Mouse (Mus musculus): ENCODE measurements around the gene Dnaja3. TPM values are rescaled to one million over a fixed set of nuclear protein-coding genes. Genes with fewer than 3 reads are reported as not detected.

Dnaja3 gene
- total and polyA plus RNA-seq, 3 experiments: 33.1 to 73.2 (median 53.1) TPM

GRCm38 (mm10) chr16:4638891-4639390, 848 bp upstream of the Dnaja3 start:
- no peak for TF ChIP-seq TAL1 (conservative IDR thresholded peaks at IDR 0.05; ENCODE audit: low read depth, low read length)
- TF ChIP-seq GATA2 (IDR thresholded peaks at IDR 0.05; ENCODE audit: borderline replicate concordance, low read depth, low read length): no peak
- no peak for TF ChIP-seq POLR2AphosphoS5 (IDR thresholded peaks at IDR 0.05; ENCODE audit: insufficient replicate concordance, low read depth, low read length)
- TF ChIP-seq CTCF (IDR thresholded peaks at IDR 0.05; ENCODE audit: low read depth, low read length): no peak
- no peak for TF ChIP-seq GATA1 (IDR thresholded peaks at IDR 0.05; ENCODE audit: borderline replicate concordance, low read length)
- peaks cover 43% of the 10 kb centered on the region for H3K4me1 ChIP-seq (ENCODE audit: insufficient read depth, low read depth, low read length)
- H3K9me3 ChIP-seq (replicated peaks): no peaks in the 10 kb centered on the region
- DNase-seq (ENCODE audit: low spot score) (no peak), ATAC-seq (ENCODE audit: extremely low read depth, insufficient number of reproducible peaks, low FRiP score, poor library complexity, severe bottlenecking) (no peak)
- H3K27me3 ChIP-seq (ENCODE audit: insufficient read depth, low read length): no peaks in the 10 kb centered on the region
- H3K36me3 ChIP-seq (replicated peaks): peaks cover 97% of the 10 kb centered on the region
- no peak overlapping the region for H3K4me3 ChIP-seq (ENCODE audit: low read depth, low read length)

DNA sequence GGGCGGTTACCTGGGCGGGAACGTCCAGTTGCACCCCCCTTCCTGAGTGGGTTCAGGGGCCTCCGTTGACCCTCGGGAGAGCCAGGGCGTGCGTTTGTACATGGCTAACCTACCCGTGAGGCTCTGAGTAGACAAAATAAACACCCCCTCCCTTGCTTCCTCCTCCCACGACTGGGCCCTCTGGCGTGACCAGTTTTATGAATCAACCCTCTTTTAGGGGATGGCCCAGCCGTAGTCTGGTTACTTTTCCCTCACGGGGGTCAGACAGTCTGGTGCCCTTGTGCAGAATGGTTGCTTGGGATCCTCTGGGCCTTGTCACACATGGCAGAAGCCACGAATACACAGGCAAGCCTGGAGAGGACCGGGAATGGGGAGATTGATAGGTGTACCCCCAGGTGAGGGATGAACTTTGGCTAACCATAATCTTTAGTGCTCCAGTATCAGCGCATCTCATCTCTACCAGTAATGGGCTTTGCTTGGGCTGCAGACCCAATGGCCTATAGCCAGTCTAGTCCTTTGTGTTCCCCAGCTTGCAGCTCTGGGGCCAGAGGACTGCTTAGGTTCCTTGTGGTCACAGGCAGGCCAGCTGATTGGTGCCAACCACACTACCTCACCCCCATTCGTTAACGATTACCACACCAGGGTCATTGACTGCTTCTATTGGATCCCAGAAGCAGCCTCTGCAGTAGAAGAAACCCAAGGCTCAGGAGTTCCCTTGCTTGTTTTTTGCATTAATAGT, 647 bp downstream of the Dnaja3 start:
- H3K27me3 ChIP-seq (ENCODE audit: insufficient read depth, low read length): no peaks in the 10 kb centered on the region
- TF ChIP-seq GATA2 (IDR thresholded peaks at IDR 0.05; ENCODE audit: borderline replicate concordance, low read depth, low read length) (no peak), CTCF (IDR thresholded peaks at IDR 0.05; ENCODE audit: low read depth, low read length) (no peak), POLR2AphosphoS5 (IDR thresholded peaks at IDR 0.05; ENCODE audit: insufficient replicate concordance, low read depth, low read length) (no peak), GATA1 (IDR thresholded peaks at IDR 0.05; ENCODE audit: borderline replicate concordance, low read length) (no peak), TAL1 (conservative IDR thresholded peaks at IDR 0.05; ENCODE audit: low read depth, low read length) (no peak)
- peak overlapping the region; percentile 67; the same call in 1 of the 2 replicates for H3K4me3 ChIP-seq (ENCODE audit: low read depth, low read length)
- H3K36me3 ChIP-seq (replicated peaks): peaks cover 97% of the 10 kb centered on the region
- DNase-seq (ENCODE audit: low spot score) (peak; percentile 29), ATAC-seq (ENCODE audit: extremely low read depth, insufficient number of reproducible peaks, low FRiP score, poor library complexity, severe bottlenecking) (no peak)
- H3K9me3 ChIP-seq (replicated peaks): no peaks in the 10 kb centered on the region
- peaks cover 42% of the 10 kb centered on the region for H3K4me1 ChIP-seq (ENCODE audit: insufficient read depth, low read depth, low read length)

DNA sequence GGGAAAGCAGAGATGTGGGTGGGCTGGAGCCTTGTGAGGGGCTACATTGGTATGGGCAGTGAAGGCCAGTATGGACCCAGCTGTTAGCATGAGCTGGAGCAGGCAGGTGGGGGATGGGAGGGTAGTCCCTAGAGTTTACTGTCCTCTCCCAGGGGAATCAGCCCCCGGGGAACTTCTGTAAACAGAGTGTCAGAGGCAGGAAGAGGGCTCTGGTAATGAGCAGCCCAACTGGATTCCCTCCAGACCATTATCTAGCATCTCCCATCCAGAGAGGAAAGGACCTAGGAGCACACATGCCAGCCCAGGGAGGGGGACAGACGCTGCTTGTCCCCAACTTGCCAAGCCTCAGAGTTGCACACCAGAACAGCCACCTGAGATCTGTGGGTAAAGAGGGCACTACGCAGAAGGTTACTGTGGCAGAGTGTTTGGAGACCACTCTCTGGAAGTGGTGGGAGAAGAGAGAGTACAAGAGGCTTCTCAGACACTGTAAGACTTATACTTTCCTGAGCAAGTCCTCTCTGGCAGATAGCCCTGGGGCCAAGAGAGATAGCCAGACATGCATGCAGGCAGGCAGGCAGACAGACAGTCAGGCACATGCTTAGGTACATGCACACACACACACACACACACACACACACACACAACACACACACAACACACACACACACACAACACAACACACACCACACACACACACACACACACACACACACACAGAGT, 1.5 kb downstream of the Dnaja3 start:
- TF ChIP-seq POLR2AphosphoS5 (IDR thresholded peaks at IDR 0.05; ENCODE audit: insufficient replicate concordance, low read depth, low read length) (no peak), GATA2 (IDR thresholded peaks at IDR 0.05; ENCODE audit: borderline replicate concordance, low read depth, low read length) (no peak), TAL1 (conservative IDR thresholded peaks at IDR 0.05; ENCODE audit: low read depth, low read length) (no peak), GATA1 (IDR thresholded peaks at IDR 0.05; ENCODE audit: borderline replicate concordance, low read length) (no peak), CTCF (IDR thresholded peaks at IDR 0.05; ENCODE audit: low read depth, low read length) (no peak)
- DNase-seq (ENCODE audit: low spot score): no peak
- Histone ChIP-seq H3K36me3 (replicated peaks) (peaks cover 97% of the 10 kb centered on the region), H3K27me3 (ENCODE audit: insufficient read depth, low read length) (no peaks in the 10 kb centered on the region), H3K4me1 (ENCODE audit: insufficient read depth, low read depth, low read length) (peaks cover 42% of the 10 kb centered on the region), H3K4me3 (ENCODE audit: low read depth, low read length) (no peak overlapping the region), H3K9me3 (replicated peaks) (no peaks in the 10 kb centered on the region)
- no peak for ATAC-seq (ENCODE audit: extremely low read depth, insufficient number of reproducible peaks, low FRiP score, poor library complexity, severe bottlenecking)

DNA sequence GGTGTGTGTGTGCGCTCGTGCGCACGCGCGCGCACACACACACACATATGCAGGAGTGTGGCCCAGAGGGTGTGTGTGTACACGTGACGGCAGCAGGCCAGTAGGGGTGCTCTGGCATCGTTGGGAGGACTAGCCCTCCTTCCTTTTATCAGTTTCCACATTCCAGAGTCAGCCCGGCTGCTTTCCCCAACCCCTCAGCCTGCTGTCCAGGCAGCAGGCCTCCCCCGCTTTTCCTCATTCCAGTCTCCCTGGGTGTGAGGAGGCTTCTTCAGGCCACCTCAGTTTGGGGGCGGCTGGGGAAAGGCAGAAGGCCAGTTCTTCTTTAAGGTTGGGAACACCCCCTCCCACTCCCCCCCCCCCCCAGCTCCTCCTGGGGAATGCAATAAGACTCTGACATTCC, 2.4 kb downstream of the Dnaja3 start:
- TF ChIP-seq CTCF (IDR thresholded peaks at IDR 0.05; ENCODE audit: low read depth, low read length) (no peak), TAL1 (conservative IDR thresholded peaks at IDR 0.05; ENCODE audit: low read depth, low read length) (no peak), GATA1 (IDR thresholded peaks at IDR 0.05; ENCODE audit: borderline replicate concordance, low read length) (no peak), POLR2AphosphoS5 (IDR thresholded peaks at IDR 0.05; ENCODE audit: insufficient replicate concordance, low read depth, low read length) (no peak), GATA2 (IDR thresholded peaks at IDR 0.05; ENCODE audit: borderline replicate concordance, low read depth, low read length) (no peak)
- peaks cover 97% of the 10 kb centered on the region for H3K36me3 ChIP-seq (replicated peaks)
- H3K4me3 ChIP-seq (ENCODE audit: low read depth, low read length): no peak overlapping the region
- H3K9me3 ChIP-seq (replicated peaks): no peaks in the 10 kb centered on the region
- ATAC-seq (ENCODE audit: extremely low read depth, insufficient number of reproducible peaks, low FRiP score, poor library complexity, severe bottlenecking): no peak
- no peak for DNase-seq (ENCODE audit: low spot score)
- H3K27me3 ChIP-seq (ENCODE audit: insufficient read depth, low read length): no peaks in the 10 kb centered on the region
- H3K4me1 ChIP-seq (ENCODE audit: insufficient read depth, low read depth, low read length): peaks cover 33% of the 10 kb centered on the region

DNA sequence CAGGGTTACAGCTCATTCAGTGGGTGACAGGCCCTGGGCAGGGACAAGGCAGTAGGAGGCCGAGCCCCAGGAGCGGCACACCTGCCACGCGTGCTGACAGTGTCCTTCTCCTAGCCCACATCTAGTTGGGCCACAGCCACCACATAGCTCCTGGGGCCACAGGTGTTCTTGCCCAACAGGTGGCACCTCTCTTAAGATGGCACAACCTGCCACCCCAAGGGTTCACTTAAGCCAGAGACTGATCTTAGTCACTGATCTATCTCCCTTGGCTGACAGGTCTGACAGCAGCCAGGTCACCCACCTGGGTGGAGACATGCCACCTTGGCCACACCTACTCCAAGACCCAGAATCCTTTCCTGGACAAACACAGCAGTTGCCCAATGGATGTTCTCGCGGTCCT, 3.1 kb downstream of the Dnaja3 start:
- no peak for DNase-seq (ENCODE audit: low spot score)
- ATAC-seq (ENCODE audit: extremely low read depth, insufficient number of reproducible peaks, low FRiP score, poor library complexity, severe bottlenecking): no peak
- peaks cover 29% of the 10 kb centered on the region for H3K4me1 ChIP-seq (ENCODE audit: insufficient read depth, low read depth, low read length)
- H3K4me3 ChIP-seq (ENCODE audit: low read depth, low read length): no peak overlapping the region
- no peaks in the 10 kb centered on the region for H3K27me3 ChIP-seq (ENCODE audit: insufficient read depth, low read length)
- H3K36me3 ChIP-seq (replicated peaks): peaks cover 97% of the 10 kb centered on the region
- no peak for TF ChIP-seq GATA1 (IDR thresholded peaks at IDR 0.05; ENCODE audit: borderline replicate concordance, low read length)
- TF ChIP-seq POLR2AphosphoS5 (IDR thresholded peaks at IDR 0.05; ENCODE audit: insufficient replicate concordance, low read depth, low read length): no peak
- no peak for TF ChIP-seq GATA2 (IDR thresholded peaks at IDR 0.05; ENCODE audit: borderline replicate concordance, low read depth, low read length)
- no peak for TF ChIP-seq CTCF (IDR thresholded peaks at IDR 0.05; ENCODE audit: low read depth, low read length)
- TF ChIP-seq TAL1 (conservative IDR thresholded peaks at IDR 0.05; ENCODE audit: low read depth, low read length): no peak
- no peaks in the 10 kb centered on the region for H3K9me3 ChIP-seq (replicated peaks)

Measured in G1E (cell line).